Mouse (Mus musculus): Measurements from ENCODE around the gene Rgs19. TPM values are rescaled to one million over a fixed set of nuclear protein-coding genes. Genes with fewer than 3 reads are reported as not detected.

Rgs19 gene
- 10 to 100 TPM; 39.2 to 39.9 TPM for polyA plus RNA-seq (2012; fragmentation: generic; extraction: Trizol)

GRCm38 (mm10) chr2:181693339-181694280 is at the start of gene Rgs19:
Rgs19 (minus strand) TSS chr2:181693977.

GRCm38 (mm10) chr2:181714903-181715326 is 21.1 kb upstream of the Rgs19 start, which contains the start of gene Oprl1:
Oprl1 (plus strand) TSS chr2:181715016.

DNA sequence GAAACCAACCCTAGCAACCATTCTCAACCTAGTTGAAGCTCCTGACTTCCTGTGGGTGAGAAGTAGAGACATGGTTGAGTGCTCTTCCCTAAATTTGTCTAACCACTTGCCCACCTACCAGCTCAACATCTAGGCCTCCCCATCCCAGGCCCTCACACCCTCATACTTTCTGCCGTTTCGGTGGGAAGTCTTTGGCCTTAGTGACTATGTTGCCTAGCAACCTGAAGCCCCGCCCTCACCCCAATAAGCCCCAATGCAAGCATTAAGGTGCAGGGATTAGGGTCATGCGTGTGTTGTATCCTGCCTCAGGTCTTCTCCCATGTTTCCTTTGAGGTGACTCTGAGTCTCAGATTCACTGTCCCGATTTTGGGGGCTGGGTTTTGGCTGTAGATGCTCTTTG is 4.5 kb upstream of the Rgs19 start, which contains the start of gene Lkaaear1:
Gene Lkaaear1, minus strand, starts transcription at position 202 of the 400 bp plus-strand sequence.

GRCm38 (mm10) chr2:181679951-181680715 is 13.6 kb downstream of the Rgs19 start, which contains the start of gene Tcea2:
Tcea2 (plus strand) TSS chr2:181680310.

DNA sequence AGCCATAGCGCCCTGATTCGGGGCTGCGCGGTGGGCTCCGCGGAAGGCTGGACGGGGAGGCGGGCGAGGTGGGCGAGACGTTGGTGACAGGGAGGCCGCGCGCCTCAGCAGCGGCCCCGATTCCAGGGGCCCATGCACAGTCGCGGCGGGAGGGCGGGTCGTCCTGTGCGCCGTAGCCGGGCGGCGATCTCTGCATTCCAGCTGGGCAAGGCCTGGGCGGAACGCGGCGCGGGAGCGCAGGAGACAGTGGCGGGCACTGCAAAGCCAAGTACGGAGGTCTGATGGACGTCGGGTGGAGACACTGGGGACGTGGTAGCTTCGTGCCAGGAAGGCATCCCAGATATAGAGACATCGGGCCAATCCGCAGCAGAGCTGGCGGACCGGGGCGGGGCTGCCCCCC is 22.5 kb downstream of the Rgs19 start, which contains the start of gene Sox18:
Gene Sox18, minus strand, starts transcription at position 315 of the 400 bp plus-strand sequence.

GRCm38 (mm10) chr2:181656734-181657133 is 37.0 kb downstream of the Rgs19 start, which contains the start of gene Gm29797:
Gm29797 (plus strand) TSS chr2:181657034.

Other genes with a start within 250 kb of the Rgs19 start
- gene Zbtb46, start 234.6 kb downstream of the Rgs19 start, polyA plus RNA-seq (2012; fragmentation: generic; extraction: Trizol): 1 to 10 TPM in 1 of 2 experiments, under 1 TPM in 1; 0.48 to 1.7 TPM
- under 1 TPM in 1 of 2 experiments, not detected in 1; 0.15 TPM for gene Abhd16b, start 200.8 kb downstream of the Rgs19 start, polyA plus RNA-seq (2012; fragmentation: generic; extraction: Trizol)
- gene Tpd52l2, start 196.8 kb downstream of the Rgs19 start, polyA plus RNA-seq (2012; fragmentation: generic; extraction: Trizol): 10 to 100 TPM; 61.2 to 89.0 TPM
- 10 to 100 TPM; 11.6 to 26.9 TPM for gene Dnajc5, start 173.5 kb downstream of the Rgs19 start, polyA plus RNA-seq (2012; fragmentation: generic; extraction: Trizol)
- gene Uckl1, start 109.1 kb downstream of the Rgs19 start, polyA plus RNA-seq (2012; fragmentation: generic; extraction: Trizol): 10 to 100 TPM; 13.4 to 44.3 TPM
- 10 to 100 TPM; 16.1 to 53.3 TPM for gene Prpf6, start 102.1 kb downstream of the Rgs19 start, polyA plus RNA-seq (2012; fragmentation: generic; extraction: Trizol)
- gene Zfp512b, start 101.2 kb downstream of the Rgs19 start, polyA plus RNA-seq (2012; fragmentation: generic; extraction: Trizol): 10 to 100 TPM in 1 of 2 experiments, 1 to 10 TPM in 1; 1.6 to 22.7 TPM
- gene Samd10, start 94.8 kb downstream of the Rgs19 start, polyA plus RNA-seq (2012; fragmentation: generic; extraction: Trizol): 1 to 10 TPM in 1 of 2 experiments, under 1 TPM in 1; 0.49 to 1.1 TPM
- gene Gm29797, start 36.9 kb downstream of the Rgs19 start, polyA plus RNA-seq (2012; fragmentation: generic; extraction: Trizol): under 1 TPM in 1 of 2 experiments, not detected in 1; 0.13 TPM
- under 1 TPM in 1 of 2 experiments, not detected in 1; 0.05 TPM for gene Sox18, start 22.3 kb downstream of the Rgs19 start, polyA plus RNA-seq (2012; fragmentation: generic; extraction: Trizol)
- 10 to 100 TPM in 1 of 2 experiments, 1 to 10 TPM in 1; 1.5 to 12.1 TPM for gene Tcea2, start 13.7 kb downstream of the Rgs19 start, polyA plus RNA-seq (2012; fragmentation: generic; extraction: Trizol)
- not detected for gene Lkaaear1, start 4.5 kb upstream of the Rgs19 start, polyA plus RNA-seq (2012; fragmentation: generic; extraction: Trizol)
- under 1 TPM in 1 of 2 experiments, not detected in 1; 0.01 TPM for gene Oprl1, start 21.0 kb upstream of the Rgs19 start, polyA plus RNA-seq (2012; fragmentation: generic; extraction: Trizol)
- gene Myt1, start 69.4 kb upstream of the Rgs19 start, polyA plus RNA-seq (2012; fragmentation: generic; extraction: Trizol): not detected
- gene Pcmtd2, start 143.9 kb upstream of the Rgs19 start, polyA plus RNA-seq (2012; fragmentation: generic; extraction: Trizol): 1 to 10 TPM in 1 of 2 experiments, under 1 TPM in 1; 0.28 to 5.4 TPM
- 10 to 100 TPM in 1 of 2 experiments, 1 to 10 TPM in 1; 7.2 to 10.1 TPM for gene Polr3k, start 170.4 kb upstream of the Rgs19 start, polyA plus RNA-seq (2012; fragmentation: generic; extraction: Trizol)

All from C3H10T1/2 (cell line).